Mouse (Mus musculus): ENCODE results near the gene Eva1a. TPM values are rescaled to one million over a fixed set of nuclear protein-coding genes. Genes with fewer than 3 reads are reported as not detected.

Gene Eva1a
- polyA plus RNA-seq, 1 experiment = 3.9 TPM

DNA sequence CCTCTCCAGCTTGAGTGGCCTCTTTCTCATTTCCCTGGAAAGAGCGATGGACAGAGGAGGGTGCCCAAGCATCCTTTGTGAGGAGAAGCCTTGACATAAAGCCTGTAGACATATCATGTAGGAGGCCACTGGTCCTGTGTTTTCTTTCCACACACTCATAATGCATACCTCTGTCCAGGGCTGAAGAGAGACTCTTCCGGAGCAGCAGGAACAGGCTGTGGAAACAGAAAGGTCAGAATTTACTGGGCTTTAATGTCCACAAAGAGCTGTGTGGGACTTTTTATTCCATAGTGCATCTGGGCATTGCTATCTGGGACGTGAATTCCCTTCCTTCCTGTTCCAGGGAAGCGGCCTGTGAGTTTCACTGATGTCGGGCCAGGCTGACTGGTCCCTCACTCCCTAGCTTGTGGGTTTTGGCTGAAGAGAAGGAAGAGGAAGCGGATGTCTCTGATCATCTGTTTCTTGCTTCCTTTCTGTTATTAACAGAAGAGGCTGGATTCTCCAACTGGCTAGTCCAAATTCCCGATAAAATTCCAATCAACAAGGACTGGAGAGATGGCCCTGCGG lies 25.8 kb downstream of the Eva1a start:
- 87% methylated on average over 8 of the region's 8 CpGs for WGBS
- H3K27ac ChIP-seq (ENCODE audit: insufficient read depth, low read depth, low read length) = no peak overlapping the region

DNA sequence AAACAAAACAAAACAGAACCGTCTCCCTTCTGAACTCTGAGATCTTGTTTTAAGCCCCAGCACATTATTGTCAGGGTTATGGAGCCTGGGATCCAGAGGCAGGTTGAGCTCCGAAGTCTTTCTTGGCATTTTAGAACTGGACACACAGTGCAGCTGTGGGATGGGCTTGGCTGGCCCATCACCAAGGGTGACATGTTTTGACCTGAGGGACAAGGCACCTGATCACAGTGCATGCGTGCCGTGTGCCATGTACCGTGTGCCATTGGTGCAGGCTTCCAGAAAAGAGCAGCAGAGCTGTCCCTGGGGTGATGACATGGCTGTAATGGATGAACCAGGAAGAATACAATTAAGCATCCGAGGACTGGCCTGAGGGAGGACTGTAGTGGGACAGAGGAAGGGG lies 29.6 kb downstream of the Eva1a start:
- Histone ChIP-seq H3K27me3 (ENCODE audit: control insufficient read depth, insufficient read depth, low read length) (no peaks in the 10 kb centered on the region), H3K4me1 (ENCODE audit: control insufficient read depth, insufficient read depth, insufficient read length, low read length) (peaks cover 3% of the 10 kb centered on the region; the same call in 1 of the 2 replicates), H3K36me3 (ENCODE audit: control insufficient read depth, insufficient read depth, low read length) (peaks cover 1% of the 10 kb centered on the region; the same call in 1 of the 2 replicates), H3K4me3 (ENCODE audit: low read depth, low read length) (no peak overlapping the region), H3K27ac (ENCODE audit: insufficient read depth, low read depth, low read length) (no peak overlapping the region)
- TF ChIP-seq CTCF (IDR thresholded peaks at IDR 0.05; ENCODE audit: extremely low read depth, insufficient read length, insufficient replicate concordance, low read depth, low read length) (no peak), POLR2A (IDR thresholded peaks at IDR 0.05; ENCODE audit: low read depth, low read length) (no peak)
- WGBS = 87% methylated on average over 6 of the region's 6 CpGs

More for the DNA sequence above, 25.8 kb downstream of the Eva1a start:
- Histone ChIP-seq H3K4me1 (ENCODE audit: control insufficient read depth, insufficient read depth, insufficient read length, low read length) (no peaks in the 10 kb centered on the region), H3K27me3 (ENCODE audit: control insufficient read depth, insufficient read depth, low read length) (no peaks in the 10 kb centered on the region), H3K4me3 (ENCODE audit: low read depth, low read length) (no peak overlapping the region), H3K36me3 (ENCODE audit: control insufficient read depth, insufficient read depth, low read length) (no peaks in the 10 kb centered on the region)
- TF ChIP-seq CTCF (IDR thresholded peaks at IDR 0.05; ENCODE audit: extremely low read depth, insufficient read length, insufficient replicate concordance, low read depth, low read length) (no peak), POLR2A (IDR thresholded peaks at IDR 0.05; ENCODE audit: low read depth, low read length) (no peak)

DNA sequence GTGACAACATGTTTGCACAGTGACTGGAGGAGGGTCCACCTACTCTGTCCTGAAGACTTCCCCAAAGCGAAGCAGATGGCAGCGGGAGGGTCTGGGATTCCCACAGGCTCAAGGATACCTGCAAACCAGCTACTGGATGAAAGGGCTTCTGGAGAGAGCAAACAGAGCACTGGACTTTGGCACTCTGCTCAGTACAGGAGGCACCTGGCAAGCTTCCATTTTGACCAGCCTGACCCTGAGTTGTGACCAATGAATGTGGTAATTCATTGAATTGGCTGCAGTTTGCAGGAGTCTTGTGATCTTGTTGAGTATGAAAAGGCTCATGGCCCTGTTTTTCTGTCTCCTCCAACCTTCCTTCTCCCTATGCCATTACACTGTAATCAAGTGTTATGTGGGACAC lies 32.2 kb downstream of the Eva1a start:
- H3K27ac ChIP-seq (ENCODE audit: insufficient read depth, low read depth, low read length) = no peak overlapping the region
- 74% methylated on average over 2 of the region's 2 CpGs for WGBS

DNA sequence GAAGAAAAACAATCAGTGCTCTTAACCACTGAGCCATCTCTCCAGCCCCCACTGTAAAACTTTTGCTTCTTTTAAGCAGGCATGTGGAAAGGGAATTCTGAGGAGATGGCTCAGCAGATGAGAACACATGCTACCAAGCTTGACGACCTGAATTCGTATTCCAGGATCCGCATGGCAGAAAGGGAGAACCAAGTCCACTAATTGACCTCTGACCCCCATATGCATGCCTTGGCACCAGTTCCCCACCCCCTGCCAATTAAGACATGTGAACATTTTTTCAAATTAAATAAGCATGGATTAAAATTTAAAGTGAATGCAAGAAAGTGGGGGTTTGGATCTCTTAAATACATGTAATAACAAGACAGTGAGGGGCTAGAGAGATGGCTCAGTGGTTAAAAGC lies 32.7 kb downstream of the Eva1a start:
- Histone ChIP-seq H3K27ac (ENCODE audit: insufficient read depth, low read depth, low read length) (no peak overlapping the region), H3K27me3 (ENCODE audit: control insufficient read depth, insufficient read depth, low read length) (no peaks in the 10 kb centered on the region), H3K4me1 (ENCODE audit: control insufficient read depth, insufficient read depth, insufficient read length, low read length) (peaks cover 3% of the 10 kb centered on the region; the same call in 1 of the 2 replicates), H3K4me3 (ENCODE audit: low read depth, low read length) (no peak overlapping the region), H3K36me3 (ENCODE audit: control insufficient read depth, insufficient read depth, low read length) (peaks cover 1% of the 10 kb centered on the region; the same call in 1 of the 2 replicates)
- TF ChIP-seq POLR2A (IDR thresholded peaks at IDR 0.05; ENCODE audit: low read depth, low read length) (no peak), CTCF (IDR thresholded peaks at IDR 0.05; ENCODE audit: extremely low read depth, insufficient read length, insufficient replicate concordance, low read depth, low read length) (no peak)
- WGBS = 72% methylated on average over 3 of the region's 3 CpGs

More for the DNA sequence above, 32.2 kb downstream of the Eva1a start:
- Histone ChIP-seq H3K4me1 (ENCODE audit: control insufficient read depth, insufficient read depth, insufficient read length, low read length) (peaks cover 3% of the 10 kb centered on the region; the same call in 1 of the 2 replicates), H3K27me3 (ENCODE audit: control insufficient read depth, insufficient read depth, low read length) (no peaks in the 10 kb centered on the region), H3K4me3 (ENCODE audit: low read depth, low read length) (no peak overlapping the region), H3K36me3 (ENCODE audit: control insufficient read depth, insufficient read depth, low read length) (peaks cover 1% of the 10 kb centered on the region; the same call in 1 of the 2 replicates)
- TF ChIP-seq POLR2A (IDR thresholded peaks at IDR 0.05; ENCODE audit: low read depth, low read length) (no peak), CTCF (IDR thresholded peaks at IDR 0.05; ENCODE audit: extremely low read depth, insufficient read length, insufficient replicate concordance, low read depth, low read length) (no peak)

DNA sequence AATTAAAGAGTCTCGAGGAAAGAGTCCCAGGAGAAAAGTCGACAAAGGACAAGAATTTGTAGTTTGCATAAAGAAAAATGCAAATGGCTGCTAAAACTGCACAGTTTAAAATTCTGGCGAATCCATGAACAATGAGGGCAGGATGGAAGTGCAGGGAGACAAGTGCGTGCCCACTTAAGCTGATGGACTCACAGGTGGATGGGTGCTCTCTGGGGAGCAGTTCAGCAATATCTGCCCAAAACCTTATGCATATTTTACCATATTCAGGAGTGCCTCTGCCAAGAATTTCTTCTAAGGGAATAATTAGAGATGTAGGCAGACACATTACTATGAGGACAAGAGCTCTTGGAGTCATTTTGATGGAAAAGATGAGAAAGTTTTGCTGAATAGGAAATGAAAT lies 35.5 kb downstream of the Eva1a start:
- Histone ChIP-seq H3K4me1 (ENCODE audit: control insufficient read depth, insufficient read depth, insufficient read length, low read length) (peaks cover 3% of the 10 kb centered on the region; the same call in 1 of the 2 replicates), H3K4me3 (ENCODE audit: low read depth, low read length) (no peak overlapping the region), H3K27me3 (ENCODE audit: control insufficient read depth, insufficient read depth, low read length) (no peaks in the 10 kb centered on the region), H3K36me3 (ENCODE audit: control insufficient read depth, insufficient read depth, low read length) (peaks cover 1% of the 10 kb centered on the region; the same call in 1 of the 2 replicates), H3K27ac (ENCODE audit: insufficient read depth, low read depth, low read length) (no peak overlapping the region)
- WGBS = 88% methylated on average over 4 of the region's 4 CpGs
- TF ChIP-seq POLR2A (IDR thresholded peaks at IDR 0.05; ENCODE audit: low read depth, low read length) (no peak), CTCF (IDR thresholded peaks at IDR 0.05; ENCODE audit: extremely low read depth, insufficient read length, insufficient replicate concordance, low read depth, low read length) (no peak)

DNA sequence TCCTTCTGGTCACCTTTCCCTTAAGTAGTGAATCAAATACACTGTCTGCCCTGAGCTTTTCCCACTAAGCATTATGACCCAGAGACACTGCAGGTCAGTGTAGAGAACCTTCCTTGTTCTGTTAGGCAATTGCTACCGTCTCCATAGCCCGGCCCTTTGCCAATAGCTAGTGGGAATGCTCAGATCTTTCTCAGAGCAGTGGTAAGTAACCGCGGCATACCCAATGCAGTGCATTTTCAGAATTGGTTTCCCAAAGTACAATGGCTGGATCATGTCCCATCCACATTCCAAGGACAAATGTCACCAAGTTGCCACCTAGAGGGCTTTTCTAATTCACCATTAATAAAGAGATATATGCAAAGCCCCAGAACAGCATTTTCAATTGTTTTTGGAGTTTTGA lies 38.0 kb downstream of the Eva1a start:
- H3K36me3 ChIP-seq (ENCODE audit: control insufficient read depth, insufficient read depth, low read length) = no peaks in the 10 kb centered on the region
- H3K27me3 ChIP-seq (ENCODE audit: control insufficient read depth, insufficient read depth, low read length) = no peaks in the 10 kb centered on the region
- TF ChIP-seq CTCF (IDR thresholded peaks at IDR 0.05; ENCODE audit: extremely low read depth, insufficient read length, insufficient replicate concordance, low read depth, low read length) = no peak
- TF ChIP-seq POLR2A (IDR thresholded peaks at IDR 0.05; ENCODE audit: low read depth, low read length) = no peak
- no peaks in the 10 kb centered on the region for H3K4me1 ChIP-seq (ENCODE audit: control insufficient read depth, insufficient read depth, insufficient read length, low read length)
- WGBS = 90% methylated on average over 4 of the region's 4 CpGs
- H3K4me3 ChIP-seq (ENCODE audit: low read depth, low read length) = no peak overlapping the region
- H3K27ac ChIP-seq (ENCODE audit: insufficient read depth, low read depth, low read length) = no peak overlapping the region

DNA sequence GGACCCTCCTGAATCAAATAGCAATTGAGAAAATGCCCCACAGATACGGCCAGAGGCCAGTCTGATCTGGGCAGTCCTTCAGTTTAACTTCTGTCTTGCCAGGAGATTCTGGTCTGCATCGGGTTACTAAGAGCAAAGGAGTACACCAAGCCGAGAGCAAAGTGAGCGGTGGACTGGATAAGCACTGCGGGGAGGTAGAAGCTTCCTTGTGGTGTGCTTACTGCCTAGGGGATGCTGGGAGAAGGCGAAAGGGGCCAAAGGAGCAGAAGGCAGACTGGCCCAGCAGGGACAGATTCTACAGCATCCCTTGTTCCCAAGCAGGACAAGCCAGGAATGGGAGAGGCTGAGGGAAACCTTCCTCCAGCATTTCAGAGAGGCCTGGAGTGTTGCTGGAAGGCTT lies 42.8 kb downstream of the Eva1a start:
- WGBS = 91% methylated on average over 6 of the region's 6 CpGs

More for the DNA sequence above, 42.8 kb downstream of the Eva1a start:
- Histone ChIP-seq H3K27ac (ENCODE audit: insufficient read depth, low read depth, low read length) (peak overlapping the region; percentile 5; the same call in 1 of the 2 replicates), H3K4me1 (ENCODE audit: control insufficient read depth, insufficient read depth, insufficient read length, low read length) (no peaks in the 10 kb centered on the region), H3K27me3 (ENCODE audit: control insufficient read depth, insufficient read depth, low read length) (no peaks in the 10 kb centered on the region), H3K4me3 (ENCODE audit: low read depth, low read length) (no peak overlapping the region), H3K36me3 (ENCODE audit: control insufficient read depth, insufficient read depth, low read length) (no peaks in the 10 kb centered on the region)
- TF ChIP-seq CTCF (IDR thresholded peaks at IDR 0.05; ENCODE audit: extremely low read depth, insufficient read length, insufficient replicate concordance, low read depth, low read length) = no peak
- no peak for TF ChIP-seq POLR2A (IDR thresholded peaks at IDR 0.05; ENCODE audit: low read depth, low read length)
